Mouse (Mus musculus): ENCODE measurements around the gene Kxd1.

DNA sequence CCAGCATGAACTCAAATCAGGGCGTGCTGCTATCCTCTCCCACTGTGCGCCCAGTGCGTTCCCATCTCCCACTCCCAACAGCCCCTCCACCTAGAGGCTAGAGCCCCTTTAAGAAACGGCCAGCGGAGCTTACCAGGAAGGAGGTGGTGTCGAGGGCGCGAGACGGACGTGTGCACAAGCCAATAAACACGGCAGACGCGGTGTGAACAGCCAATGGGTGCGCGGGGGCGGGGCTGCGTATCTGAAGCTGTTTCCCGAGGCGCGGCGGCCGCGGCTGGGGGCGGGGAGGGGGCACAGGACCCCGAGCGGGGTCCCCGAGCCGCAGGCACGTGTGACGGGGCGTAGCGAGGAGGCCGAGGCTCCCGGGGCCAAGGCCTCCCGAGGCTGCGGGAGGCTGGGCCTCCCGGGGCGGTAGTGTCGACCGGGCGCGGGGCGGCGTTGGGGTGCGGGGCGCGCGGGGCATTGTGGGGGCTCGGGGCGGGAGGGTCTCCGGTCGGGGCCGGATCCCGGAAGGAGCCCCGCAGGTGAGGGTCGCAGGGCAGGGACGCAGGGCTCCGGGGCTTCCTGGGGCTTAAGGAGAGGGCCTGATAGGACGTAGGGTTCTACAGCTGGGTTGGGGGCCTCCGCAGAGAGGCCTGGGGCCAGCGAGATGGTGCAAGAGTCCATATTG is at the start of gene Kxd1, which contains the start of gene Fkbp8:
- no peak for TF ChIP-seq CTCF (conservative IDR thresholded peaks at IDR 0.05; ENCODE audit: low read length)
- TF ChIP-seq NANOG (IDR thresholded peaks at IDR 0.05; ENCODE audit: borderline replicate concordance, low read length): no peak
- no peak for TF ChIP-seq POU5F1 (IDR thresholded peaks at IDR 0.05; ENCODE audit: borderline replicate concordance, low read length)
